Mouse (Mus musculus) kidney, adult 2 months (tissue): ENCODE measurements around the gene Fanca.

Experiments
- CTCF ChIP-seq: fragments of 200-500 bp; conservative IDR thresholded peaks from 2 replicates; pipeline ENCODE4 v1.5.1; 2011; ENCODE audit warnings: low read depth, mild to moderate bottlenecking, control low read depth, low read length, moderate library complexity, mixed read lengths; ENCODE audit not compliant: insufficient read depth, insufficient read length
- POLR2A ChIP-seq: fragments of 200-500 bp; IDR thresholded peaks from one replicate; pipeline ENCODE4 v1.6.1; 2011; ENCODE audit warnings: low read depth, low read length, control low read depth

- TF ChIP-seq CTCF = no peak
- TF ChIP-seq POLR2A = no peak
Measured at GRCm38 (mm10) chr8:123271147-123271546, 47.2 kb downstream of the Fanca start.
